Mouse (Mus musculus): ENCODE results near the gene Arhgap15.

Gene Arhgap15

GRCm38 (mm10) chr2:44349101-44349500 lies 600.5 kb downstream of the Arhgap15 start:
- DNase-seq (ENCODE audit: low read depth, low spot score): no peak

- no peak for DNase-seq (ENCODE audit: low read depth, low spot score)
These were observed 604.3 kb downstream of the Arhgap15 start for GRCm38 (mm10) chr2:44352885-44353284.

- no peak for DNase-seq (ENCODE audit: low read depth, low spot score)
These were observed 605.0 kb downstream of the Arhgap15 start for GRCm38 (mm10) chr2:44353594-44353993.

- no peak for DNase-seq (ENCODE audit: low read depth, low spot score)
These were observed 606.2 kb downstream of the Arhgap15 start for GRCm38 (mm10) chr2:44354786-44355185.

GRCm38 (mm10) chr2:44355316-44355715 lies 606.7 kb downstream of the Arhgap15 start:
- DNase-seq (ENCODE audit: low read depth, low spot score): no peak

GRCm38 (mm10) chr2:44356248-44356886 lies 607.7 kb downstream of the Arhgap15 start:
- DNase-seq (ENCODE audit: low read depth, low spot score): no peak

- DNase-seq (ENCODE audit: low read depth, low spot score): no peak
These were observed 608.2 kb downstream of the Arhgap15 start for GRCm38 (mm10) chr2:44356887-44357251.

- no peak for DNase-seq (ENCODE audit: low read depth, low spot score)
These were observed 631.6 kb downstream of the Arhgap15 start for GRCm38 (mm10) chr2:44380225-44380624.

GRCm38 (mm10) chr2:44384541-44384940 lies 635.9 kb downstream of the Arhgap15 start:
- no peak for DNase-seq (ENCODE audit: low read depth, low spot score)

GRCm38 (mm10) chr2:44389556-44389955 lies 640.9 kb downstream of the Arhgap15 start:
- no peak for DNase-seq (ENCODE audit: low read depth, low spot score)

- no peak for DNase-seq (ENCODE audit: low read depth, low spot score)
These were observed 645.2 kb downstream of the Arhgap15 start for GRCm38 (mm10) chr2:44393789-44394188.

GRCm38 (mm10) chr2:44394956-44395501 lies 646.4 kb downstream of the Arhgap15 start:
- no peak for DNase-seq (ENCODE audit: low read depth, low spot score)

- no peak for DNase-seq (ENCODE audit: low read depth, low spot score)
These were observed 647.0 kb downstream of the Arhgap15 start for GRCm38 (mm10) chr2:44395577-44395976.

- no peak for DNase-seq (ENCODE audit: low read depth, low spot score)
These were observed 648.6 kb downstream of the Arhgap15 start for GRCm38 (mm10) chr2:44397209-44397608.

- no peak for DNase-seq (ENCODE audit: low read depth, low spot score)
These were observed 649.2 kb downstream of the Arhgap15 start for GRCm38 (mm10) chr2:44397735-44398337.

- DNase-seq (ENCODE audit: low read depth, low spot score): no peak
These were observed 650.7 kb downstream of the Arhgap15 start for GRCm38 (mm10) chr2:44399191-44399926.

GRCm38 (mm10) chr2:44401704-44402422 lies 653.2 kb downstream of the Arhgap15 start:
- no peak for DNase-seq (ENCODE audit: low read depth, low spot score)

- DNase-seq (ENCODE audit: low read depth, low spot score): no peak
These were observed 663.0 kb downstream of the Arhgap15 start for GRCm38 (mm10) chr2:44411660-44412059.

GRCm38 (mm10) chr2:44416331-44416730 lies 667.7 kb downstream of the Arhgap15 start:
- DNase-seq (ENCODE audit: low read depth, low spot score): no peak

- DNase-seq (ENCODE audit: low read depth, low spot score): no peak
These were observed 671.1 kb downstream of the Arhgap15 start for GRCm38 (mm10) chr2:44419547-44420225.

GRCm38 (mm10) chr2:44430521-44430920 lies 681.9 kb downstream of the Arhgap15 start:
- DNase-seq (ENCODE audit: low read depth, low spot score): no peak
